Mouse (Mus musculus): Measurements from ENCODE around the gene Acbd3.

DNA sequence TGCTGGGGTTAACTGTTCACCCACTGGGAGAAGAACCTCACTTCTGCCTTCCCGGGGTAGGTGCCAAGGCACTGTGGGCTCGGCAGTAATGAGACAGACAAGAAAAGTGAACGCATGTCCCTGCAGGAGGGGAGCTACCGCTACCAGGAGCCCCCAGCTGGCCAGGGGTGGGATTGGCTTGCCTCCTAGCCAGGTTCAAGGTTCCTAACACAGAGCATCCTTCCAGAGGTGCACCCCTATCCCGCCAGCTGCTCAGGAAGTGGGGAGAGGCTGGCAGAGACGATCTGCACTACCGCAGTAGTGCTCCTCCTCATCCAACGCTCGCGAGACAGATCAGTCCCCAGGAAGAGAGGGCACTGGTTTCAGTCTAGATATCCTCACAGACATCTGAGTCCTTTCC lies 49.5 kb downstream of the Acbd3 start:
- TF ChIP-seq CTCF (IDR thresholded peaks at IDR 0.05; ENCODE audit: extremely low read depth, insufficient read length, insufficient replicate concordance, low read depth, low read length) (no peak), POLR2A (IDR thresholded peaks at IDR 0.05; ENCODE audit: low read depth, low read length) (no peak)
